Mouse (Mus musculus): ENCODE results near the gene Larp4.

DNA sequence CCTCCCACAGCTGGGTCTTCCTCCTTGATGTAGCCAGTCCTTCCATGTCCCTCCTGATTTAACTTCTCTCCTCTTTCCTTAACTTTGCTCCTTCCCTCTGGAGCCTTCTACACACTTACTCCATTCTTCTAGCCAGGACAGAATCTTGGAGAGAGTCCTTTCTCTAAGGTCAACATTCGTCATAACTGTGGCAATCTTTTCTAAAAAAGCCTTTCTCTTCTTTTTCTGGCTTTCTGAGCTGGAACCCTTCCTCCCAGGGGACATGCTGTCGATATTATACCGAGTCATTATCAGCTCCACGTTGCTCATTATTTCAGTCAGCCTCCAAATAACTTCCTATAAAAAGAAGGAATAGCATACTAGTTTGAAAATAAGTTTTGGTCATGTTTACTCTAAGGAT is 14.5 kb upstream of the Larp4 start:
- TF ChIP-seq CTCF (IDR thresholded peaks at IDR 0.05; ENCODE audit: borderline replicate concordance, insufficient read depth, low read depth, low read length), result no peak
- no peak for TF ChIP-seq POLR2A (IDR thresholded peaks at IDR 0.05; ENCODE audit: borderline replicate concordance, insufficient read depth, low read length)
